8 mouse cellular contexts compared by ENCODE assay signal in genomic region chr16:20702522-20702893, GRCm38 (mm10). TPM values are rescaled to one million over a fixed set of nuclear protein-coding genes. Genes with fewer than 3 reads are reported as not detected.
DNase-seq lines count a peak whose midpoint lies in the region; ATAC-seq lines count a peak whose summit lies in the region.

No protein-coding gene starts in this region.

- peak overlapping the region; percentile 81 for H3K27ac ChIP-seq in embryonic facial prominence, embryonic 13.5 days
- H3K27ac ChIP-seq in heart, embryonic 16.5 days (ENCODE audit: low read length): no peak overlapping the region

- peak; percentile 80 for DNase-seq in layer of hippocampus, adult 11-12 months (ENCODE audit: low spot score)
- DNase-seq in layer of hippocampus, adult 9-10 months (ENCODE audit: low spot score): no peak
- DNase-seq in adrenal gland, postnatal 25 days: peak; percentile 82
- DNase-seq in kidney, postnatal 25 days: peak; percentile 77 to 84
- peak; percentile 79 to 81 for DNase-seq in lung, postnatal 4 days
- DNase-seq in spleen, postnatal 14 days (ENCODE audit: low spot score in 2 of 2): peak; percentile 51 to 69

- H3K4me2 ChIP-seq in embryonic facial prominence, embryonic 13.5 days: peak overlapping the region; percentile 36; the same call in 1 of the 2 replicates
- no peak overlapping the region for H3K4me2 ChIP-seq in heart, embryonic 16.5 days (ENCODE audit: low read depth, low read length)

- peak overlapping the region; percentile 52 for H3K9ac ChIP-seq in embryonic facial prominence, embryonic 13.5 days
- H3K9ac ChIP-seq in heart, embryonic 16.5 days (ENCODE audit: low read length): 0 out of 2 replicates have a peak overlapping the region, but pooled peaks have one; percentile 7

- 0 out of 2 replicates have a peak, but pooled peaks have one; percentile 2 for ATAC-seq in embryonic facial prominence, embryonic 13.5 days (ENCODE audit: insufficient number of reproducible peaks, insufficient read depth, low FRiP score, low TSS enrichment, low read depth)
- ATAC-seq in heart, embryonic 16.5 days (replicated peaks; ENCODE audit: extremely low read depth, insufficient read depth, low FRiP score): peak; percentile 75

- no peaks in the 10 kb centered on the region for H3K9me3 ChIP-seq in embryonic facial prominence, embryonic 13.5 days
- no peaks in the 10 kb centered on the region for H3K9me3 ChIP-seq in heart, embryonic 16.5 days (replicated peaks; ENCODE audit: control insufficient read depth, low read length)

- no peak overlapping the region for H3K4me3 ChIP-seq in embryonic facial prominence, embryonic 13.5 days
- H3K4me3 ChIP-seq in heart, embryonic 16.5 days (ENCODE audit: low read length): no peak overlapping the region

- H3K27me3 ChIP-seq in embryonic facial prominence, embryonic 13.5 days: no peaks in the 10 kb centered on the region
- H3K27me3 ChIP-seq in heart, embryonic 16.5 days (ENCODE audit: control insufficient read depth, insufficient read depth, low read length): no peaks in the 10 kb centered on the region

- peaks cover 50% of the 10 kb centered on the region for H3K36me3 ChIP-seq in embryonic facial prominence, embryonic 13.5 days
- no peaks in the 10 kb centered on the region; the same call in 1 of the 2 replicates for H3K36me3 ChIP-seq in heart, embryonic 16.5 days (ENCODE audit: control insufficient read depth, insufficient read depth)

- 7% methylated on average over 8 of the region's 8 CpGs for WGBS in embryonic facial prominence, embryonic 13.5 days
- WGBS in heart, embryonic 16.5 days: 6% methylated on average over 8 of the region's 8 CpGs

- peaks cover 17% of the 10 kb centered on the region for H3K4me1 ChIP-seq in embryonic facial prominence, embryonic 13.5 days
- H3K4me1 ChIP-seq in heart, embryonic 16.5 days (ENCODE audit: control insufficient read depth, insufficient read depth, low read length): peaks cover 6% of the 10 kb centered on the region

RNA-seq across cellular contexts. Expression of gene Fam131a, which starts 9.5 kb away (rescaled TPM):
- total RNA-seq in adrenal gland, postnatal 25 days (2021): 14.8 and 17.6 TPM in 2 replicates
- polyA plus RNA-seq in embryonic facial prominence, embryonic 13.5 days (2015; fragmentation: Nextera tagmentation; extraction: Ambion mirVana): 7.0 and 7.2 TPM in 2 replicates
- polyA plus RNA-seq in heart, embryonic 16.5 days (2015; fragmentation: Nextera tagmentation; extraction: Ambion mirVana): 7.5 and 9.2 TPM in 2 replicates

RNA-seq across cellular contexts. Expression of gene Polr2h, which starts 15.0 kb away (rescaled TPM):
- 49.8 and 56.3 TPM in 2 replicates for total RNA-seq in adrenal gland, postnatal 25 days (2021)
- polyA plus RNA-seq in embryonic facial prominence, embryonic 13.5 days (2015; fragmentation: Nextera tagmentation; extraction: Ambion mirVana): 110 and 112 TPM in 2 replicates
- 49.0 and 51.8 TPM in 2 replicates for polyA plus RNA-seq in heart, embryonic 16.5 days (2015; fragmentation: Nextera tagmentation; extraction: Ambion mirVana)

RNA-seq across cellular contexts. Expression of gene Clcn2, which starts 15.0 kb away (rescaled TPM):
- total RNA-seq in adrenal gland, postnatal 25 days (2021): 45.9 and 74.4 TPM in 2 replicates
- 15.7 and 18.9 TPM in 2 replicates for polyA plus RNA-seq in embryonic facial prominence, embryonic 13.5 days (2015; fragmentation: Nextera tagmentation; extraction: Ambion mirVana)
- 3.8 TPM in 2 replicates for polyA plus RNA-seq in heart, embryonic 16.5 days (2015; fragmentation: Nextera tagmentation; extraction: Ambion mirVana)

RNA-seq across cellular contexts. Expression of gene Chrd, which starts 30.4 kb away (rescaled TPM):
- 8.1 and 13.5 TPM in 2 replicates for total RNA-seq in adrenal gland, postnatal 25 days (2021)
- polyA plus RNA-seq in embryonic facial prominence, embryonic 13.5 days (2015; fragmentation: Nextera tagmentation; extraction: Ambion mirVana): 3.4 and 4.5 TPM in 2 replicates
- polyA plus RNA-seq in heart, embryonic 16.5 days (2015; fragmentation: Nextera tagmentation; extraction: Ambion mirVana): 1.6 and 1.9 TPM in 2 replicates

RNA-seq across cellular contexts. Expression of gene Thpo, which starts 31.8 kb away (rescaled TPM):
- 1.6 and 3.2 TPM in 2 replicates for total RNA-seq in adrenal gland, postnatal 25 days (2021)
- 1.00 and 1.2 TPM in 2 replicates for polyA plus RNA-seq in embryonic facial prominence, embryonic 13.5 days (2015; fragmentation: Nextera tagmentation; extraction: Ambion mirVana)
- 0.25 and 0.34 TPM in 2 replicates for polyA plus RNA-seq in heart, embryonic 16.5 days (2015; fragmentation: Nextera tagmentation; extraction: Ambion mirVana)
